Mouse (Mus musculus): Measurements from ENCODE around the gene Olfr1228.

Olfr1228 gene

GRCm38 (mm10) chr2:89253962-89254361 lies at the start of gene Olfr1228:
Gene Olfr1228, minus strand, starts transcription at chr2:89254062.
- no peak for DNase-seq

DNA sequence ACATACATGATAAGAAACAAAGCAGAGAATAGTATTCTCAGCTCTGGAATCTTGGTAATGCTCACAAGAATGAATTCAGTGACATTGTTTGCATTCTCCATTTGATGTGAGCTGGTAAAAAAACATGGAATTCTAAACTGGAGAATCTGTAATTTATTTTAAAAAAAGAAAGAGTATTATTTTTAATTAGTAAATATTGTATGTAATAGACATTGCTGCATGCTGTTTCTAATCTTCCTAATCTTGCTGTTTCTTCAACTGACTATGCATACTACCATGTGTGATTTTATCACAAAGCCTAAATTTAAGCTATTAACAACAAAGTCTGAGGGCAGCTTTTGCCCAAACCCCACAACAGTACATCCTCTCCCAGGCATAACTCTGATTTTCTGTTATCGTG lies 43.3 kb upstream of the Olfr1228 start, which contains the start of gene Olfr1230:
Olfr1230 (minus strand) TSS at position 101 of the 400 bp plus-strand sequence.
- DNase-seq: no peak

GRCm38 (mm10) chr2:89287914-89288313 lies 34.1 kb upstream of the Olfr1228 start, which contains the start of gene Olfr1229:
Gene Olfr1229, minus strand, starts transcription at chr2:89288014.
- no peak for DNase-seq

- no peak for DNase-seq
Measured at GRCm38 (mm10) chr2:89199948-89200347, 53.9 kb downstream of the Olfr1228 start, which contains the start of gene Olfr1226. Gene Olfr1226, minus strand, starts transcription at chr2:89200048.
